Comparison of ENCODE assay signal across 8 mouse cellular contexts in genomic region chr12:21284761-21285441, GRCm38 (mm10). TPM values are rescaled to one million over a fixed set of nuclear protein-coding genes. Genes with fewer than 3 reads are reported as not detected.
DNase-seq lines count a peak whose midpoint lies in the region; ATAC-seq lines count a peak whose summit lies in the region.

TSS of gene Cpsf3 (plus strand) at chr12:21285391.

- DNase-seq in adrenal gland, adult 18-20 months (ENCODE audit: low spot score in 2 of 2): no peak
- DNase-seq in adrenal gland, adult (ENCODE audit: inconsistent age in 2 of 2, low spot score in 1 of 2): no peak
- peak; percentile 46 for DNase-seq in 3T3-L1 (ENCODE audit: low read depth, low spot score)
- no peak for DNase-seq in left cerebral cortex, postnatal 25 days (ENCODE audit: low spot score in 2 of 2)
- peak; percentile 48 for DNase-seq in naive thymus-derived CD4-positive, alpha-beta T cell, adult 2 months (ENCODE audit: low read depth)
- DNase-seq in urinary bladder, postnatal 36 days (ENCODE audit: low spot score in 2 of 2): no peak

- H3K27ac ChIP-seq in embryonic facial prominence, embryonic 13.5 days: peak within 1 kb of the TSS; percentile 96
- peak within 1 kb of the TSS; percentile 92 for H3K27ac ChIP-seq in heart, embryonic 15.5 days

- peaks cover 7% of the 10 kb centered on the region for H3K36me3 ChIP-seq in embryonic facial prominence, embryonic 13.5 days
- no peaks in the 10 kb centered on the region for H3K36me3 ChIP-seq in heart, embryonic 15.5 days

- 54% methylated on average over 11 of the region's 11 CpGs for WGBS in embryonic facial prominence, embryonic 13.5 days
- 55% methylated on average over 11 of the region's 11 CpGs for WGBS in heart, embryonic 15.5 days

- peaks cover 19% of the 10 kb centered on the region for H3K4me1 ChIP-seq in embryonic facial prominence, embryonic 13.5 days
- H3K4me1 ChIP-seq in heart, embryonic 15.5 days (replicated peaks): peaks cover 26% of the 10 kb centered on the region

- peak within 1 kb of the TSS; percentile 83 for H3K4me3 ChIP-seq in embryonic facial prominence, embryonic 13.5 days
- H3K4me3 ChIP-seq in heart, embryonic 15.5 days: peak within 1 kb of the TSS; percentile 97

- no peaks in the 10 kb centered on the region for H3K27me3 ChIP-seq in embryonic facial prominence, embryonic 13.5 days
- H3K27me3 ChIP-seq in heart, embryonic 15.5 days: no peaks in the 10 kb centered on the region

- H3K9ac ChIP-seq in embryonic facial prominence, embryonic 13.5 days: peak within 1 kb of the TSS; percentile 93
- H3K9ac ChIP-seq in heart, embryonic 15.5 days: peak within 1 kb of the TSS; percentile 96

- H3K4me2 ChIP-seq in embryonic facial prominence, embryonic 13.5 days: peak within 1 kb of the TSS; percentile 76
- H3K4me2 ChIP-seq in heart, embryonic 15.5 days: peak within 1 kb of the TSS; percentile 89

- intact Hi-C loops in left cerebral cortex, postnatal 25 days (cut with DNase I): loop anchor here (5.0 kb wide), 1 partner anchor 173 kb away; no protein-coding TSS in a partner anchor

- ATAC-seq in embryonic facial prominence, embryonic 13.5 days (ENCODE audit: insufficient number of reproducible peaks, insufficient read depth, low FRiP score, low TSS enrichment, low read depth): no peak
- ATAC-seq in heart, embryonic 15.5 days (replicated peaks; ENCODE audit: insufficient number of reproducible peaks, insufficient read depth, low FRiP score, low read depth): no peak

- H3K9me3 ChIP-seq in embryonic facial prominence, embryonic 13.5 days: no peaks in the 10 kb centered on the region
- no peaks in the 10 kb centered on the region for H3K9me3 ChIP-seq in heart, embryonic 15.5 days (replicated peaks)

RNA-seq across cellular contexts. Expression of gene Cpsf3, which starts in this region (rescaled TPM):
- 10 to 100 TPM; 42.4 to 59.8 TPM for total RNA-seq in adrenal gland, adult 18-20 months (2021)
- 108 and 111 TPM in 2 replicates for polyA plus RNA-seq in embryonic facial prominence, embryonic 13.5 days (2015; fragmentation: Nextera tagmentation; extraction: Ambion mirVana)
- 63.1 and 69.1 TPM in 2 replicates for polyA plus RNA-seq in heart, embryonic 15.5 days (2015; fragmentation: Nextera tagmentation; extraction: Ambion mirVana)
- total RNA-seq in left cerebral cortex, postnatal 25 days (2021): 10 to 100 TPM; 42.2 to 47.1 TPM

Comparison
In these comparisons a context has a peak if more than half of its experiments do, and no peak if none do; other contexts are left out.
1. DNase-seq: peak in 3T3-L1 (single experiment) and naive thymus-derived CD4-positive, alpha-beta T cell, adult 2 months (single experiment); none in adrenal gland, adult 18-20 months (0 of 2), adrenal gland, adult (0 of 2), left cerebral cortex, postnatal 25 days (0 of 2) and urinary bladder, postnatal 36 days (0 of 2).